Mouse (Mus musculus) ovary, postnatal 36 days (tissue): ENCODE measurements around the gene Gm21721.
"Not testable (repeated sequence)": the region's sequence is repeated elsewhere in the genome, so short reads cannot be mapped to it uniquely, and the experiment has no call there.

Source experiments
- DNase-seq: peaks from one replicate; pipeline ENCODE4 v3.0.0; 2022; ENCODE audit warnings: low spot score, mixed read lengths

The Gm21721 gene

GRCm38 (mm10) chrY:9202090-9202489 lies at the start of gene Gm21721:
Gm21721 (minus strand) TSS chrY:9202190.
- not testable (repeated sequence) for DNase-seq
